Mouse (Mus musculus) myocyte (in vitro differentiated cells): ENCODE results near the gene Tceanc.

Source experiments
- MAX ChIP-seq: IDR thresholded peaks from one replicate; pipeline ENCODE4 v1.6.1; 2011; ENCODE audit warnings: low read depth, mild to moderate bottlenecking, control low read depth
- MYOD1 ChIP-seq, 3 experiments: IDR thresholded peaks; one replicate each; pipeline ENCODE4 v1.6.1; 2011; ENCODE audit warnings: control low read depth in 2 of 3, low read depth in 2 of 3, mild to moderate bottlenecking in 2 of 3, moderate library complexity in 1 of 3; ENCODE audit not compliant: insufficient read length in 2 of 3, control insufficient read depth in 1 of 3
- MYOG ChIP-seq, 3 experiments: IDR thresholded peaks; one replicate each; pipeline ENCODE4 v1.6.1; 2011; ENCODE audit warnings: control low read depth in 2 of 3, low read depth in 2 of 3, mild to moderate bottlenecking in 2 of 3; ENCODE audit not compliant: insufficient read length in 2 of 3, control insufficient read depth in 1 of 3, insufficient read depth in 1 of 3
- POLR2A ChIP-seq: IDR thresholded peaks from one replicate; pipeline ENCODE4 v1.6.1; 2011; ENCODE audit warnings: low read depth, mild to moderate bottlenecking, control low read depth, moderate library complexity; ENCODE audit not compliant: insufficient read length
- TCF12 ChIP-seq: IDR thresholded peaks from one replicate; pipeline ENCODE4 v1.6.1; 2011; ENCODE audit warnings: mild to moderate bottlenecking, control low read depth; ENCODE audit not compliant: poor library complexity, insufficient read depth, severe bottlenecking
- TCF3 ChIP-seq: IDR thresholded peaks from one replicate; pipeline ENCODE4 v1.6.1; 2011; ENCODE audit warnings: low read depth, control low read depth; ENCODE audit not compliant: insufficient read length
- USF1 ChIP-seq: IDR thresholded peaks from one replicate; pipeline ENCODE4 v1.6.1; 2011; ENCODE audit warnings: low read depth, mild to moderate bottlenecking, control low read depth, moderate library complexity

- TF ChIP-seq POLR2A (no peak), MAX (no peak), MYOD1 (IDR thresholded peaks at IDR 0.05; ENCODE audit: control insufficient read depth in 1 of 3, insufficient read length in 2 of 3, low read depth in 2 of 3) (no peak), MYOG (IDR thresholded peaks at IDR 0.05; ENCODE audit: control insufficient read depth in 1 of 3, insufficient read depth in 1 of 3, insufficient read length in 2 of 3, low read depth in 2 of 3) (no peak), USF1 (no peak), TCF3 (no peak), TCF12 (no peak)
Measured at GRCm38 (mm10) chrX:166552355-166552754, 34.0 kb upstream of the Tceanc start.
